ENCODE assay signal across 7 mouse cellular contexts in genomic region chr15:90223969-90224750, GRCm38 (mm10). TPM values are rescaled to one million over a fixed set of nuclear protein-coding genes. Genes with fewer than 3 reads are reported as not detected.
A peak's percentile ranks its signal among the peaks of the same experiment; 100 is the strongest.
DNase-seq lines count a peak whose midpoint lies in the region; ATAC-seq lines count a peak whose summit lies in the region.

Gene Alg10b (plus strand): TSS chr15:90224311.

- peak within 1 kb of the TSS; percentile 82 for H3K4me3 ChIP-seq in intestine, embryonic 16.5 days (ENCODE audit: low read length)
- H3K4me3 ChIP-seq in midbrain, embryonic 11.5 days (ENCODE audit: low read depth, low read length) = peak within 1 kb of the TSS; percentile 86

- DNase-seq in adrenal gland, adult 2 months = peak; percentile 87
- peak; percentile 87 for DNase-seq in embryo, embryonic 11.5 days (ENCODE audit: low read depth, low spot score)
- peak; percentile 55 to 81 for DNase-seq in gastrocnemius, postnatal 36 days
- DNase-seq in left cerebral cortex, postnatal 36 days (ENCODE audit: low spot score in 2 of 2) = peak; percentile 75 to 76
- peak; percentile 98 for DNase-seq in midbrain, embryonic 11.5 days (ENCODE audit: low spot score, missing footprints)
- DNase-seq in skeletal muscle tissue, adult 2 months (ENCODE audit: low read depth, low spot score) = peak; percentile 88

- H3K4me1 ChIP-seq in intestine, embryonic 16.5 days (ENCODE audit: control insufficient read depth, insufficient read depth, low read length) = peaks cover 7% of the 10 kb centered on the region; the same call in 1 of the 2 replicates
- peaks cover 8% of the 10 kb centered on the region; the same call in 1 of the 2 replicates for H3K4me1 ChIP-seq in midbrain, embryonic 11.5 days (ENCODE audit: control insufficient read depth, insufficient read depth, low read length)

- ATAC-seq in intestine, embryonic 16.5 days = peak; percentile 99
- ATAC-seq in midbrain, embryonic 11.5 days (ENCODE audit: low FRiP score) = peak; percentile 100

- intact Hi-C loops in gastrocnemius, postnatal 36 days (cut with DNase I) = no loop called here
- intact Hi-C loops in left cerebral cortex, postnatal 36 days (cut with DNase I) = no loop called here

- peak within 1 kb of the TSS; percentile 84 for H3K4me2 ChIP-seq in intestine, embryonic 16.5 days (ENCODE audit: low read depth, low read length)
- peak within 1 kb of the TSS; percentile 61 for H3K4me2 ChIP-seq in midbrain, embryonic 11.5 days

- peaks cover 3% of the 10 kb centered on the region; the same call in 1 of the 2 replicates for H3K36me3 ChIP-seq in intestine, embryonic 16.5 days (ENCODE audit: control insufficient read depth, insufficient read depth, low read length)
- no peaks in the 10 kb centered on the region for H3K36me3 ChIP-seq in midbrain, embryonic 11.5 days (ENCODE audit: control insufficient read depth, insufficient read depth, low read length)

- H3K27ac ChIP-seq in intestine, embryonic 16.5 days (ENCODE audit: low read length) = peak within 1 kb of the TSS; percentile 88
- peak within 1 kb of the TSS; percentile 70; the same call in 1 of the 2 replicates for H3K27ac ChIP-seq in midbrain, embryonic 11.5 days (ENCODE audit: low read depth, low read length)

- no peaks in the 10 kb centered on the region for H3K27me3 ChIP-seq in intestine, embryonic 16.5 days (replicated peaks; ENCODE audit: control insufficient read depth, insufficient read depth, low read length)
- H3K27me3 ChIP-seq in midbrain, embryonic 11.5 days (ENCODE audit: control insufficient read depth, insufficient read depth, low read length) = no peaks in the 10 kb centered on the region

- peak within 1 kb of the TSS; percentile 98 for H3K9ac ChIP-seq in intestine, embryonic 16.5 days (ENCODE audit: low read depth, low read length)
- H3K9ac ChIP-seq in midbrain, embryonic 11.5 days (ENCODE audit: low read length) = peak within 1 kb of the TSS; percentile 96

- WGBS in intestine, embryonic 16.5 days = under 1% methylated on average over 59 of the region's 59 CpGs
- WGBS in midbrain, embryonic 11.5 days = 1% methylated on average over 58 of the region's 59 CpGs

- H3K9me3 ChIP-seq in intestine, embryonic 16.5 days (ENCODE audit: control insufficient read depth, low read length) = no peaks in the 10 kb centered on the region
- H3K9me3 ChIP-seq in midbrain, embryonic 11.5 days (ENCODE audit: control insufficient read depth, low read length) = no peaks in the 10 kb centered on the region

RNA-seq across cellular contexts. Expression of gene Alg10b, which starts in this region (rescaled TPM):
- 10 to 100 TPM; 28.4 to 29.2 TPM for total RNA-seq in adrenal gland, adult 2 months (2021)
- 8.4 and 10.3 TPM in 2 replicates for polyA plus RNA-seq in adrenal gland, adult 2 months (2012; rRNA removed)
- 10 to 100 TPM; 12.1 to 15.1 TPM for total RNA-seq in gastrocnemius, postnatal 36 days (2021)
- 24.4 and 25.0 TPM in 2 replicates for polyA plus RNA-seq in intestine, embryonic 16.5 days (2015; fragmentation: Nextera tagmentation; extraction: Ambion mirVana)
- 10 to 100 TPM; 26.5 to 29.3 TPM for total RNA-seq in left cerebral cortex, postnatal 36 days (2021)
- 55.0 and 57.7 TPM in 2 replicates for polyA plus RNA-seq in midbrain, embryonic 11.5 days (2014; fragmentation: Nextera tagmentation; extraction: Ambion mirVana)

Comparison
In these comparisons a context has a peak if more than half of its experiments do, and no peak if none do; other contexts are left out.
1. Peak in every context shown above with its lines: DNase-seq, ATAC-seq, H3K4me3 ChIP-seq and H3K27ac ChIP-seq.